Mouse (Mus musculus) ES-E14 (cell line): ENCODE measurements around the gene Ndufs1. TPM values are rescaled to one million over a fixed set of nuclear protein-coding genes. Genes with fewer than 3 reads are reported as not detected.
A peak's percentile ranks its signal among the peaks of the same experiment; 100 is the strongest.

ENCODE experiments used
- DNase-seq: peaks from one replicate; pipeline ENCODE4 v3.0.0-alpha.2; 2013; ENCODE audit warnings: low read depth, low spot score
- H3K27ac ChIP-seq: 2 replicates; pipeline ENCODE4 v1.5.1; 2012; ENCODE audit warnings: low read depth, mild to moderate bottlenecking, low read length, moderate library complexity, mixed read lengths; ENCODE audit not compliant: poor library complexity, insufficient read depth, severe bottlenecking
- H3K36me3 ChIP-seq: 2 replicates; pipeline ENCODE4 v1.6.1; 2012; ENCODE audit warnings: mild to moderate bottlenecking, low read length, moderate library complexity, mixed read lengths; ENCODE audit not compliant: control insufficient read depth, poor library complexity, insufficient read depth, severe bottlenecking
- H3K4me1 ChIP-seq, 2 experiments: fragments of 150-350 bp in 1 of 2; sonication (generic) in 1 of 2; 2 replicates each; pipeline ENCODE4 v1.6.1; 2012; ENCODE audit warnings: low read length in 2 of 2, mild to moderate bottlenecking in 1 of 2, mixed read lengths in 1 of 2; ENCODE audit not compliant: control insufficient read depth in 2 of 2, insufficient read depth in 2 of 2, poor library complexity in 1 of 2
- H3K4me3 ChIP-seq, 2 experiments: fragments of 150-350 bp in 1 of 2; sonication (generic) in 1 of 2; 2 replicates each; pipeline ENCODE4 v1.5.1; 2012; ENCODE audit warnings: low read length in 2 of 2, low read depth in 1 of 2, mild to moderate bottlenecking in 1 of 2, mixed read lengths in 1 of 2; ENCODE audit not compliant: insufficient read depth in 1 of 2, poor library complexity in 1 of 2, severe bottlenecking in 1 of 2
- H3K9ac ChIP-seq: 2 replicates; pipeline ENCODE4 v1.6.1; 2012; ENCODE audit warnings: low read depth, mild to moderate bottlenecking, low read length, mixed read lengths; ENCODE audit not compliant: poor library complexity, insufficient read depth, severe bottlenecking
- H3K9me3 ChIP-seq: fragments of 150-350 bp; sonication (generic); 2 replicates; pipeline ENCODE4 v1.6.1; 2012; ENCODE audit warnings: low read depth, mild to moderate bottlenecking, low read length; ENCODE audit not compliant: control insufficient read depth, insufficient read depth
- CHD2 ChIP-seq: IDR thresholded peaks from 2 replicates; pipeline ENCODE4 v1.6.1; 2014; ENCODE audit warnings: mild to moderate bottlenecking, low read depth, low read length, inconsistent platforms
- HCFC1 ChIP-seq: IDR thresholded peaks from 2 replicates; pipeline ENCODE4 v1.6.1; 2012; ENCODE audit warnings: low read length, inconsistent platforms, borderline replicate concordance; ENCODE audit not compliant: insufficient read depth
- MAFK ChIP-seq: IDR thresholded peaks from 2 replicates; pipeline ENCODE4 v1.6.1; 2014; ENCODE audit warnings: mild to moderate bottlenecking, low read depth, low read length, inconsistent platforms; ENCODE audit not compliant: insufficient read depth
- ZC3H11A ChIP-seq: IDR thresholded peaks from 2 replicates; pipeline ENCODE4 v1.6.1; 2012; ENCODE audit warnings: low read depth, mild to moderate bottlenecking, inconsistent platforms, low read length, borderline replicate concordance
- ZNF384 ChIP-seq: IDR thresholded peaks from 2 replicates; pipeline ENCODE4 v1.6.1; 2012; ENCODE audit warnings: low read depth, low read length, inconsistent platforms
- in situ Hi-C, 2 experiments: fragments of 600-800 bp; cut with MboI; formaldehyde crosslinking; loops; one replicate each; pipeline ENCODE4 v1.15.1; 2025; ENCODE audit warnings: low sequenced_read_pairs in 2 of 2, inconsistent platforms in 1 of 2; ENCODE audit not compliant: unreplicated experiment in 2 of 2
- total RNA-seq: library from RNA; depleted of rRNA; stranded (reverse); fragments of 300-350 nt; gene quantifications from 2 replicates; pipeline ENCODE4 v1.2.3, GENCODE M21; 2012; rRNA removed

Gene Ndufs1
- 84.2 and 101 TPM in 2 replicates for total RNA-seq

GRCm38 (mm10) chr1:63176604-63177421, at the start of gene Ndufs1, which contains the start of gene Eef1b2:
TSS of gene Ndufs1 (minus strand) at chr1:63176833.
TSS of gene Eef1b2 (plus strand) at chr1:63176825.
- Histone ChIP-seq H3K9ac (peak within 1 kb of the TSS; percentile 99), H3K36me3 (peaks cover 27% of the 10 kb centered on the region), H3K9me3 (no peaks in the 10 kb centered on the region), H3K4me1 (no peaks in the 10 kb centered on the region), H3K4me3 (peak within 1 kb of the TSS; percentile 95 to 98), H3K27ac (peak within 1 kb of the TSS; percentile 85)
- DNase-seq, result peak; percentile 92
- in situ Hi-C loops, result no loop called here
- TF ChIP-seq HCFC1, result peak; percentile 91
- no peak for TF ChIP-seq MAFK
- peak; percentile 96 for TF ChIP-seq CHD2
- peak; percentile 70; the same call in 1 of the 2 replicates for TF ChIP-seq ZNF384

- peaks cover 0 to 1% of the 10 kb centered on the region in 2 experiments; a peak in 2 of 4 replicates for H3K4me1 ChIP-seq
- no peak overlapping the region for H3K4me3 ChIP-seq
- no peak for DNase-seq
- in situ Hi-C loops, result no loop called here
- no peak overlapping the region for H3K9ac ChIP-seq
- peaks cover 3% of the 10 kb centered on the region for H3K36me3 ChIP-seq
- no peak for TF ChIP-seq ZC3H11A
- TF ChIP-seq ZNF384, result peak; percentile 68; the same call in 1 of the 2 replicates
- H3K9me3 ChIP-seq, result no peaks in the 10 kb centered on the region
- no peak overlapping the region; the same call in 1 of the 2 replicates for H3K27ac ChIP-seq
Observed at GRCm38 (mm10) chr1:63225890-63226289, 49.3 kb upstream of the Ndufs1 start.

- H3K9ac ChIP-seq, result no peak overlapping the region
- no peak overlapping the region for H3K4me3 ChIP-seq
- DNase-seq, result no peak
- no peak overlapping the region for H3K27ac ChIP-seq
- TF ChIP-seq MAFK (no peak), ZNF384 (no peak), HCFC1 (no peak)
- H3K9me3 ChIP-seq, result no peaks in the 10 kb centered on the region
- peaks cover 3% of the 10 kb centered on the region for H3K36me3 ChIP-seq
- H3K4me1 ChIP-seq, result peaks cover 0 to 1% of the 10 kb centered on the region in 2 experiments; a peak in 2 of 4 replicates
- in situ Hi-C loops, result no loop called here
Observed at GRCm38 (mm10) chr1:63225009-63225408, 48.4 kb upstream of the Ndufs1 start.

DNA sequence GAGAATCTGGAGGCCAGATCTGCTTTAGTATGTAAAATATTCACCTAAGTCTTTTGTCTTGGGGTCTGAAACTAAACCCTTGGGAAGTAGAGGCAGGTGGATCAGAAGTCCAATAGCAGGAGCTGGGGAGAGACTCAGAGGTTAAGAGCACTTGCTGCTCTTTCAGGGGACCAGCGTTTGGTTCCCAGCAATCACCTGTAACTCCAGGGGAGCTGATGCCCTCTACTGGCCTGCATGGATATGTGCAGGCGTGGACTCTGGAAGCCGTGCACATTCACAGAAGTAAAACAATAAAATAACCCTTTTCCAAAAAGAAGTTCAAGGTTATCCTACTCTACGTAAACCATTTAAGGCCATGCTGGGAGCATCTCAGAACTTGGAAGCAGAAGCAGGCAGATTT, 42.6 kb upstream of the Ndufs1 start:
- Histone ChIP-seq H3K9me3 (no peaks in the 10 kb centered on the region), H3K36me3 (peaks cover 5% of the 10 kb centered on the region), H3K4me3 (no peak overlapping the region), H3K27ac (no peak overlapping the region), H3K4me1 (peaks cover 0 to 9% of the 10 kb centered on the region in 2 experiments; a peak in 2 of 4 replicates), H3K9ac (no peak overlapping the region)
- no peak for DNase-seq
- in situ Hi-C loops, result no loop called here
- TF ChIP-seq CHD2 (no peak), ZC3H11A (no peak), HCFC1 (no peak), ZNF384 (no peak), MAFK (no peak)

GRCm38 (mm10) chr1:63214631-63215030, 38.0 kb upstream of the Ndufs1 start:
- H3K4me1 ChIP-seq, result peaks cover 0 to 18% of the 10 kb centered on the region in 2 experiments; a peak in 2 of 4 replicates
- peaks cover 2% of the 10 kb centered on the region for H3K36me3 ChIP-seq
- peak overlapping the region; percentile 78; the same call in 1 of the 2 replicates for H3K27ac ChIP-seq
- H3K9me3 ChIP-seq, result no peaks in the 10 kb centered on the region
- no peak for DNase-seq
- no peak for TF ChIP-seq MAFK
- TF ChIP-seq ZNF384, result no peak
- no peak for TF ChIP-seq ZC3H11A
- TF ChIP-seq CHD2, result no peak
- TF ChIP-seq HCFC1, result no peak
- H3K4me3 ChIP-seq, result no peak overlapping the region; a peak in 1 of 4 replicates
- in situ Hi-C loops, result no loop called here
- peak overlapping the region; percentile 7; the same call in 1 of the 2 replicates for H3K9ac ChIP-seq
